Mouse (Mus musculus): ENCODE measurements around the gene Tmem229b. TPM values are rescaled to one million over a fixed set of nuclear protein-coding genes. Genes with fewer than 3 reads are reported as not detected.

Tmem229b gene
- total and polyA plus RNA-seq, 3 experiments = 3.2 to 4.2 (median 3.3) TPM

GRCm38 (mm10) chr12:79017994-79018399 is 10.6 kb upstream of the Tmem229b start:
- H3K36me3 ChIP-seq (ENCODE audit: control insufficient read depth, insufficient read depth, low read length) = no peaks in the 10 kb centered on the region
- H3K4me1 ChIP-seq (ENCODE audit: control insufficient read depth, insufficient read depth, low read length) = 0 out of 2 replicates have a peak, but pooled peaks cover 2% of the 10 kb centered on the region
- H3K27ac ChIP-seq = no peak overlapping the region
- no peak for TF ChIP-seq POLR2A (IDR thresholded peaks at IDR 0.05; ENCODE audit: insufficient read depth, low read depth, low read length)
- TF ChIP-seq CTCF (IDR thresholded peaks at IDR 0.05) = no peak
- no peak for TF ChIP-seq EP300 (IDR thresholded peaks at IDR 0.05; ENCODE audit: insufficient read depth, low read depth, low read length)
- intact Hi-C loops (cut with DNase I) = no loop called here
- WGBS = 44% methylated on average over 4 of the region's 4 CpGs
- DNase-seq = peak in 1 of 2 experiments; percentile 14
- H3K9ac ChIP-seq (ENCODE audit: low read depth, low read length) = no peak overlapping the region
- H3K79me2 ChIP-seq (replicated peaks; ENCODE audit: control insufficient read depth, insufficient read depth, low read length) = no peaks in the 10 kb centered on the region
- H3K27me3 ChIP-seq (ENCODE audit: control insufficient read depth, insufficient read depth, low read length) = no peaks in the 10 kb centered on the region
- H3K4me3 ChIP-seq = no peak overlapping the region

- intact Hi-C loops (cut with DNase I) = no loop called here
- Histone ChIP-seq H3K79me2 (replicated peaks; ENCODE audit: control insufficient read depth, insufficient read depth, low read length) (no peaks in the 10 kb centered on the region), H3K4me1 (ENCODE audit: control insufficient read depth, insufficient read depth, low read length) (0 out of 2 replicates have a peak, but pooled peaks cover 2% of the 10 kb centered on the region), H3K4me3 (no peak overlapping the region), H3K36me3 (ENCODE audit: control insufficient read depth, insufficient read depth, low read length) (no peaks in the 10 kb centered on the region), H3K9ac (ENCODE audit: low read depth, low read length) (no peak overlapping the region), H3K27me3 (ENCODE audit: control insufficient read depth, insufficient read depth, low read length) (no peaks in the 10 kb centered on the region), H3K27ac (no peak overlapping the region)
- 48% methylated on average over 5 of the region's 5 CpGs for WGBS
- no peak for DNase-seq
- TF ChIP-seq POLR2A (IDR thresholded peaks at IDR 0.05; ENCODE audit: insufficient read depth, low read depth, low read length) (no peak), EP300 (IDR thresholded peaks at IDR 0.05; ENCODE audit: insufficient read depth, low read depth, low read length) (no peak), CTCF (IDR thresholded peaks at IDR 0.05) (no peak)
Measured at GRCm38 (mm10) chr12:79016109-79016508, 8.7 kb upstream of the Tmem229b start.

- Histone ChIP-seq H3K9ac (ENCODE audit: low read depth, low read length) (no peak overlapping the region), H3K27me3 (ENCODE audit: control insufficient read depth, insufficient read depth, low read length) (no peaks in the 10 kb centered on the region), H3K79me2 (replicated peaks; ENCODE audit: control insufficient read depth, insufficient read depth, low read length) (no peaks in the 10 kb centered on the region), H3K4me3 (no peak overlapping the region), H3K36me3 (ENCODE audit: control insufficient read depth, insufficient read depth, low read length) (no peaks in the 10 kb centered on the region), H3K4me1 (ENCODE audit: control insufficient read depth, insufficient read depth, low read length) (peaks cover 6% of the 10 kb centered on the region), H3K27ac (peak overlapping the region; percentile 50)
- TF ChIP-seq POLR2A (IDR thresholded peaks at IDR 0.05; ENCODE audit: insufficient read depth, low read depth, low read length) = no peak
- TF ChIP-seq EP300 (IDR thresholded peaks at IDR 0.05; ENCODE audit: insufficient read depth, low read depth, low read length) = no peak
- TF ChIP-seq CTCF (IDR thresholded peaks at IDR 0.05) = no peak
- WGBS = 30% methylated on average over 3 of the region's 3 CpGs
- intact Hi-C loops (cut with DNase I) = no loop called here
- DNase-seq = peak in 1 of 2 experiments; percentile 8
Measured at GRCm38 (mm10) chr12:79010569-79010968, 3.1 kb upstream of the Tmem229b start.

- Histone ChIP-seq H3K79me2 (replicated peaks; ENCODE audit: control insufficient read depth, insufficient read depth, low read length) (no peaks in the 10 kb centered on the region), H3K36me3 (ENCODE audit: control insufficient read depth, insufficient read depth, low read length) (no peaks in the 10 kb centered on the region), H3K27ac (peak overlapping the region; percentile 81), H3K4me1 (ENCODE audit: control insufficient read depth, insufficient read depth, low read length) (peaks cover 6% of the 10 kb centered on the region), H3K9ac (ENCODE audit: low read depth, low read length) (peak overlapping the region; percentile 94), H3K4me3 (peak overlapping the region; percentile 92), H3K27me3 (ENCODE audit: control insufficient read depth, insufficient read depth, low read length) (no peaks in the 10 kb centered on the region)
- under 1% methylated on average over 50 of the region's 53 CpGs for WGBS
- intact Hi-C loops (cut with DNase I) = loop anchor here (2.0 to 5.0 kb wide), 2 partner anchors 26 to 89 kb away; no protein-coding TSS in a partner anchor
- no peak for TF ChIP-seq POLR2A (IDR thresholded peaks at IDR 0.05; ENCODE audit: insufficient read depth, low read depth, low read length)
- peak; percentile 61 for TF ChIP-seq CTCF (IDR thresholded peaks at IDR 0.05)
- peak; percentile 72 for DNase-seq
Measured at GRCm38 (mm10) chr12:79006478-79007125, 825 bp downstream of the Tmem229b start.

GRCm38 (mm10) chr12:79006076-79006475 is 1.4 kb downstream of the Tmem229b start:
- TF ChIP-seq POLR2A (IDR thresholded peaks at IDR 0.05; ENCODE audit: insufficient read depth, low read depth, low read length) = no peak
- no peak for TF ChIP-seq EP300 (IDR thresholded peaks at IDR 0.05; ENCODE audit: insufficient read depth, low read depth, low read length)
- TF ChIP-seq CTCF (IDR thresholded peaks at IDR 0.05) = no peak
- DNase-seq = no peak
- H3K9ac ChIP-seq (ENCODE audit: low read depth, low read length) = peak overlapping the region; percentile 94
- no peak overlapping the region; the same call in 1 of the 2 replicates for H3K27ac ChIP-seq
- no peaks in the 10 kb centered on the region for H3K79me2 ChIP-seq (replicated peaks; ENCODE audit: control insufficient read depth, insufficient read depth, low read length)
- 38% methylated on average over 9 of the region's 9 CpGs for WGBS
- H3K27me3 ChIP-seq (ENCODE audit: control insufficient read depth, insufficient read depth, low read length) = no peaks in the 10 kb centered on the region
- peaks cover 6% of the 10 kb centered on the region for H3K4me1 ChIP-seq (ENCODE audit: control insufficient read depth, insufficient read depth, low read length)
- intact Hi-C loops (cut with DNase I) = loop anchor here (2.0 to 5.0 kb wide), 2 partner anchors 25 to 89 kb away; no protein-coding TSS in a partner anchor
- no peaks in the 10 kb centered on the region for H3K36me3 ChIP-seq (ENCODE audit: control insufficient read depth, insufficient read depth, low read length)
- H3K4me3 ChIP-seq = peak overlapping the region; percentile 92

- no peak for DNase-seq
- H3K36me3 ChIP-seq (ENCODE audit: control insufficient read depth, insufficient read depth, low read length) = no peaks in the 10 kb centered on the region
- H3K9ac ChIP-seq (ENCODE audit: low read depth, low read length) = no peak overlapping the region
- intact Hi-C loops (cut with DNase I) = loop anchor here (5.0 kb wide), 1 partner anchor 88 kb away; no protein-coding TSS in a partner anchor
- no peak for TF ChIP-seq POLR2A (IDR thresholded peaks at IDR 0.05; ENCODE audit: insufficient read depth, low read depth, low read length)
- no peaks in the 10 kb centered on the region for H3K79me2 ChIP-seq (replicated peaks; ENCODE audit: control insufficient read depth, insufficient read depth, low read length)
- no peak overlapping the region for H3K27ac ChIP-seq
- peaks cover 5% of the 10 kb centered on the region for H3K4me1 ChIP-seq (ENCODE audit: control insufficient read depth, insufficient read depth, low read length)
- H3K27me3 ChIP-seq (ENCODE audit: control insufficient read depth, insufficient read depth, low read length) = no peaks in the 10 kb centered on the region
- H3K4me3 ChIP-seq = no peak overlapping the region
- 92% methylated on average over 5 of the region's 5 CpGs for WGBS
Measured at GRCm38 (mm10) chr12:79005456-79005855, 2.0 kb downstream of the Tmem229b start.

Data from heart, adult 2 months (tissue).